Mouse (Mus musculus) erythroblast, embryonic 14.5 days (primary cell): ENCODE measurements around the gene Cideb. TPM values are rescaled to one million over a fixed set of nuclear protein-coding genes. Genes with fewer than 3 reads are reported as not detected.

ENCODE experiments used
- H3K27me3 ChIP-seq: 2 replicates; pipeline ENCODE4 v1.6.1; 2012; ENCODE audit warnings: inconsistent platforms; ENCODE audit not compliant: control insufficient read depth
- H3K36me3 ChIP-seq: 2 replicates; pipeline ENCODE4 v1.6.1; 2012; ENCODE audit warnings: mild to moderate bottlenecking, inconsistent platforms; ENCODE audit not compliant: control insufficient read depth
- H3K4me1 ChIP-seq: 2 replicates; pipeline ENCODE4 v1.6.1; 2012; ENCODE audit warnings: inconsistent platforms; ENCODE audit not compliant: control insufficient read depth
- H3K4me3 ChIP-seq: replicated peaks from 2 replicates; pipeline ENCODE3; 2012; ENCODE audit warnings: moderate library complexity, mild to moderate bottlenecking, inconsistent platforms
- H3K9me3 ChIP-seq: 2 replicates; pipeline ENCODE4 v1.6.1; 2012; ENCODE audit warnings: low read length, inconsistent platforms, mixed read lengths; ENCODE audit not compliant: control insufficient read depth
- GATA1 ChIP-seq: IDR thresholded peaks from 2 replicates; pipeline ENCODE4 v1.6.1; 2012; ENCODE audit warnings: low read length, inconsistent platforms, mixed read lengths
- TAL1 ChIP-seq: IDR thresholded peaks from 3 replicates; pipeline ENCODE4 v1.6.1; 2012; ENCODE audit warnings: low read length, inconsistent platforms, mixed read lengths
- polyA plus RNA-seq: library from polyadenylated mRNA; stranded (reverse); fragments of >175 nt; gene quantifications from 2 replicates; pipeline ENCODE4 v1.2.3, GENCODE M21; 2012

Gene Cideb
- polyA plus RNA-seq, 1 experiment = 0.08 TPM

- peak overlapping the region; percentile 32 for H3K4me3 ChIP-seq
- no peak for TF ChIP-seq TAL1
- no peak for TF ChIP-seq GATA1
- peaks cover 41% of the 10 kb centered on the region for H3K36me3 ChIP-seq
- no peaks in the 10 kb centered on the region; the same call in 1 of the 2 replicates for H3K9me3 ChIP-seq
- peaks cover 21% of the 10 kb centered on the region for H3K4me1 ChIP-seq
- peaks cover 24% of the 10 kb centered on the region for H3K27me3 ChIP-seq
Measured at GRCm38 (mm10) chr14:55757566-55757965, 692 bp downstream of the Cideb start.

- Histone ChIP-seq H3K4me1 (peaks cover 45% of the 10 kb centered on the region), H3K36me3 (peaks cover 52% of the 10 kb centered on the region), H3K27me3 (no peaks in the 10 kb centered on the region), H3K4me3 (peak overlapping the region; percentile 91), H3K9me3 (no peaks in the 10 kb centered on the region)
- no peak for TF ChIP-seq GATA1
Measured at GRCm38 (mm10) chr14:55747051-55747847, 11.0 kb downstream of the Cideb start.

DNA sequence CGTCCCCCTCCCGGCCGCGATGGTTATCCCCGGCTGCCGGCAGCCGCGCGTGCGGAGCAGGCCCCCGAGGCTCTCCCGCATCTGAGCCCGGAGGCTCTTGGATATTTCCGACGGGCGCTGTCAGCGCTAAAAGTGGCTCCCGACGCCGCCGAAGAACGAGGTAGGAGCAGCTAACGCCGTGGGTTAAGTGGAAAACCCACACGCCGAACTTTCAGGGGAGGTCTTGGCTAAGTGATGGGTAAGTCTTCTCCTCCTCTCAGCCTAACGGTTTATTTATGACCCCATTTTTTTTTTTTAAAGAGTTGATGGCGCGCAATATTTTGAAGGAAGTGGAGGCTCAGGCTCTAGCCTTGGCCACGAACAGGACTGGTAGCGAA, 12.4 kb downstream of the Cideb start:
- Histone ChIP-seq H3K36me3 (peaks cover 41% of the 10 kb centered on the region), H3K9me3 (no peaks in the 10 kb centered on the region), H3K4me3 (peak overlapping the region; percentile 91), H3K4me1 (peaks cover 45% of the 10 kb centered on the region), H3K27me3 (no peaks in the 10 kb centered on the region)
- no peak for TF ChIP-seq GATA1
- TF ChIP-seq TAL1 = no peak

DNA sequence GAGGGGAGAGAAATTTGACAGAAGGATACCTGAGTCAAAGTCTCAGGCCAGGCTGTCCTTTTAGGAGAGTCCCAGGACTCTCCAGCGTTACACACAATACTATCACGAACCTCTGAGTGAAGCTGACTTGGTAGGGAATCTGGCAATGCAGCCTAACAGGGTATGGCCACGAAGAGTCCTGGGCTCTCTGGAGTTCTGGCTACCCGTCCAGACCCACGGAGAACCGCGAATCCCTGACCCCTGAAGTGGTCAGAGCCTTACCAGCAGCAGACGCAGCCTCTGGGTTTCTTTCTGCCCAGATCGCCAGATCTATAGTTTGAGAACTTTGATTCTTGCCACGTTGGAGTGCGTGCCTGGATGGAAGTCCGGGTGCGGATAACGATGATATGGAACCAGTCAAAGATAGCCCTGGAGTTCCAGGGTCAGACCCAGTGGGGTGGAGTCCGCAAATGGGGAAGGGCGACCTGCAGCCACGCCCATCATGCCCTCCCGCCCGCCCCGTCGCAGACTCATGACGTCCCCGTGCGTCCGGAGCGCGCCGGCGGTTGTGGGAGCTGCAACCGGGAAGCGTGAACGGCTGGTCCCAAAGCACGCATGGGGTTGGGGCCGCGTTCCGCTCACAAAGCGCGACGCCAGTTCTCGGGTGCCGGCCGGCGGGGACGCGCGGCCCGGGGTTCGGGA, 12.9 kb downstream of the Cideb start, which contains the start of the genes Dhrs1 and Nop9:
Dhrs1 (minus strand) TSS at position 511 of the 681 bp plus-strand sequence.
Nop9 (plus strand) TSS at position 514 of the 681 bp plus-strand sequence.
- H3K4me3 ChIP-seq = peak within 1 kb of the TSS; percentile 91
- H3K9me3 ChIP-seq = no peaks in the 10 kb centered on the region
- H3K4me1 ChIP-seq = peaks cover 45% of the 10 kb centered on the region
- no peaks in the 10 kb centered on the region for H3K27me3 ChIP-seq
- TF ChIP-seq TAL1 (no peak), GATA1 (0 out of 2 replicates have a peak, but pooled peaks have one; percentile 24)
- H3K36me3 ChIP-seq = peaks cover 40% of the 10 kb centered on the region

DNA sequence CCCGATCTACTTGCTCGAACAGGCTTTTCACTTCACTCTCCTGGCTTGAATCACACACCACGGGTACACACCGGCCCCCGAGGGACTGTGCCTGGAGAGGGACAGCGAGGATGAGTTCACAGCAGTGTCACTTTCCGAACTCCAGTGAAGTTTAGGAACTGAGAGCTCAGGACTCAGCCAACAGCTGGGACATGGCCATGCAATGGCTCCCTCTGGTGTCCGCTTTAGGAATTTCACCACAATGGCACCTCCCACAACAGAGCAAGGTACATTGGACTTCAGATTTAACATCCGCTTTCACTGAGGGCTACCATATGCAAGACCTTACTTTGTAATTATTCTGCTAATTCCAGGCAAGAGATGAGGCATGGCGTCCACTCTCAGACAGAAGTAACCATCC, 14.5 kb downstream of the Cideb start:
- peaks cover 36% of the 10 kb centered on the region for H3K36me3 ChIP-seq
- H3K27me3 ChIP-seq = no peaks in the 10 kb centered on the region
- H3K4me3 ChIP-seq = no peak overlapping the region
- no peak for TF ChIP-seq TAL1
- no peak for TF ChIP-seq GATA1
- peaks cover 45% of the 10 kb centered on the region for H3K4me1 ChIP-seq
- H3K9me3 ChIP-seq = no peaks in the 10 kb centered on the region

DNA sequence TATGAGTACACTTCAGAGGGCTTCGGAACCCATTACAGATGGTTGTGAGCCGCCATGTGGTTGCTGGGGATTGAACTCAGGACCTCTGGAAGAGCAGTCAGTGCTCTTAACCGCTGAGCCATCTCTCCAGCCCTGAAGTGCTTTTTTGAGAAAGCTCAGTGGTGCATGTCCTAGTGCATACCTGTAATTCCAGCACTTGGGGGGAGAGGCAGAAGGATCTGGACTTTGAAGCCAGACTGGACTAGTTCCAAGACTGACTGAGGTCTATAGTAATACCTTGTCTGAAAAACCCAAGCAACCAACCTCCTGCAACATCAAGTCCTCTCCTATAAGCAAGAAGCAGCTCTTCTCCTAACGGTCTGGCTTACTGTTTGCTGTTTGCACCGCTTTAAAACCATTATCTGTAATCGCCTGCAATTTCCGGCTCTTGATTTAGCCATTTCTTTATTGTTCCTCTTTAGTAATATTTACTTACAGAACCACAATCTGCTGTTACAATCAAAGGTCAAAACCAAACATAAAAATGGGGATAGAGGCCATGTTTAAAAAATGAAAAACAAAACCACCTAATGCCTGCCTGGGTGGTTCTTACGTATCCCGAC, 21.1 kb downstream of the Cideb start:
- Histone ChIP-seq H3K4me3 (no peak overlapping the region), H3K36me3 (peaks cover 22% of the 10 kb centered on the region), H3K9me3 (no peaks in the 10 kb centered on the region), H3K4me1 (no peaks in the 10 kb centered on the region), H3K27me3 (peaks cover 7% of the 10 kb centered on the region)
- TF ChIP-seq GATA1 (no peak), TAL1 (no peak)

DNA sequence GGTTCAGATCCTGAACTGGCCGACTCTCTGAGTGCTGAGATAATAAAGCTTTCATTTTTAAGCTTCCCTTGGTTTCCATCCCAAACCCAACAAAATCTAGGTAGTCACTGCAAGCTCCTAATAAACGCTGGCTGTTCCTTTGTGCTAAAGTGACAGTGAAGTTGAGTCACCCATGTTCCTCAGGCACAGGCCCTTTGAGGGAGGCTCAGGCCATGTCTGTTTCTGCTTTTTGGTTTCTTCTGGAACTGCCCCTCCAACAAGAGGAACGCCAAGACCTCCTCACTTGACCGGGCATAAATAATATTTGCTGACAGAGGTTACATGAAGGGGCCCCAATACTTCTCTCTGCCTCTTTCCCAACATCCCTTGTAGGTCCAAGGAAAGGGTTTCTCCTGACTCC, 22.5 kb downstream of the Cideb start:
- Histone ChIP-seq H3K9me3 (no peaks in the 10 kb centered on the region), H3K36me3 (peaks cover 18% of the 10 kb centered on the region), H3K4me1 (peaks cover 2% of the 10 kb centered on the region; the same call in 1 of the 2 replicates), H3K27me3 (peaks cover 7% of the 10 kb centered on the region), H3K4me3 (no peak overlapping the region)
- TF ChIP-seq TAL1 (no peak), GATA1 (no peak)

DNA sequence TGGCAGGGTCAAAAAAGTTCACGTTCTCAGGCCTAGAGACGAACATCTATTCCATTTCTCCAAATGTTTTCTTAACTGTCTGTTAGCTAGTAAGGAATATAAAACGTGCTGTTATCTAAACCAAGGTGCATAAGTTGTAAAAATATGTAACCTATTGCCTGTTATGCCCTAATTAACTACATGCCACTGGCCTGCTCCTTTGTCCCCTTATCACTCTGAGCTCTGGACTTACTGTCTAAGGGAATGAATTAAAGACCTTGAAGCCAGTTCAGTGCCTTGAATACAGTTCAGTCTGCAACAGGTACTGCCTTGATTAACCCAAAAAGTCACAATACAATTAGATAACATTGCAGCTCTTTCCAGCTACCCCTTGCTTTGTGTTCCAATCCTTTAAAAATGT, 22.9 kb downstream of the Cideb start:
- no peak for TF ChIP-seq GATA1
- TF ChIP-seq TAL1 = no peak
- Histone ChIP-seq H3K4me1 (peaks cover 3% of the 10 kb centered on the region; the same call in 1 of the 2 replicates), H3K4me3 (no peak overlapping the region), H3K36me3 (peaks cover 14% of the 10 kb centered on the region), H3K9me3 (no peaks in the 10 kb centered on the region), H3K27me3 (peaks cover 7% of the 10 kb centered on the region)

GRCm38 (mm10) chr14:55734869-55735268, 23.4 kb downstream of the Cideb start:
- Histone ChIP-seq H3K4me3 (no peak overlapping the region), H3K4me1 (peaks cover 3% of the 10 kb centered on the region; the same call in 1 of the 2 replicates), H3K9me3 (no peaks in the 10 kb centered on the region), H3K27me3 (peaks cover 7% of the 10 kb centered on the region), H3K36me3 (peaks cover 9% of the 10 kb centered on the region)
- TF ChIP-seq TAL1 = no peak
